Comparison of ENCODE assay signal across 28 mouse cellular contexts in genomic region chr3:6683679-6684078, GRCm38 (mm10).
DNase-seq lines count a peak whose midpoint lies in the region; ATAC-seq and TF ChIP-seq lines count a peak whose summit lies in the region.
"Had no signal": no experiment of that assay in that cellular context is flagged by ENCODE, and none has a peak within 500 bp of the region (broad histone marks: within the 10 kb centered on the region; RNA-seq: fewer than 3 reads in every experiment).

No protein-coding gene starts in this region.

- H3K27me3 ChIP-seq in hindbrain, embryonic 12.5 days: no peaks in the 10 kb centered on the region
- no peaks in the 10 kb centered on the region for H3K27me3 ChIP-seq in hindbrain, embryonic 11.5 days (ENCODE audit: control insufficient read depth, insufficient read depth, low read length)
- H3K27me3 ChIP-seq in neural tube, embryonic 13.5 days: no peaks in the 10 kb centered on the region
- no peaks in the 10 kb centered on the region for H3K27me3 ChIP-seq in midbrain, embryonic 15.5 days (replicated peaks)
- H3K27me3 ChIP-seq in cerebellum, adult 2 months (ENCODE audit: control insufficient read depth, insufficient read depth, low read length): no peaks in the 10 kb centered on the region
- H3K27me3 ChIP-seq: limb, embryonic 15.5 days; Patski had no signal

- no peaks in the 10 kb centered on the region for H3K4me1 ChIP-seq in hindbrain, embryonic 12.5 days
- H3K4me1 ChIP-seq in hindbrain, embryonic 11.5 days (replicated peaks; ENCODE audit: control insufficient read depth, insufficient read depth, low read length): no peaks in the 10 kb centered on the region
- no peaks in the 10 kb centered on the region for H3K4me1 ChIP-seq in neural tube, embryonic 13.5 days (replicated peaks)
- H3K4me1 ChIP-seq in midbrain, embryonic 15.5 days: no peaks in the 10 kb centered on the region
- no peaks in the 10 kb centered on the region for H3K4me1 ChIP-seq in cerebellum, adult 2 months (ENCODE audit: control insufficient read depth, insufficient read depth, low read length)
- H3K4me1 ChIP-seq: limb, embryonic 10.5 days; limb, embryonic 15.5 days had no signal

- 63% methylated on average over 2 of the region's 2 CpGs for WGBS in hindbrain, embryonic 12.5 days
- WGBS in hindbrain, embryonic 11.5 days: 73% methylated on average over 2 of the region's 2 CpGs
- 55% methylated on average over 2 of the region's 2 CpGs for WGBS in neural tube, embryonic 13.5 days
- 22% methylated on average over 2 of the region's 2 CpGs for WGBS in midbrain, embryonic 15.5 days
- WGBS in cerebellum, adult 2 months: 78% methylated on average over 2 of the region's 2 CpGs

- H3K27ac ChIP-seq in hindbrain, embryonic 12.5 days: 0 out of 2 replicates have a peak overlapping the region, but pooled peaks have one; percentile 26
- no peak overlapping the region for H3K27ac ChIP-seq in hindbrain, embryonic 11.5 days (ENCODE audit: low read depth, low read length)
- H3K27ac ChIP-seq in neural tube, embryonic 13.5 days (replicated peaks): no peak overlapping the region; the same call in 1 of the 2 replicates
- H3K27ac ChIP-seq in midbrain, embryonic 15.5 days: peak overlapping the region; percentile 20; the same call in 1 of the 2 replicates
- H3K27ac ChIP-seq in cerebellum, adult 2 months (ENCODE audit: insufficient read depth, low read length): no peak overlapping the region
- H3K27ac ChIP-seq: limb, embryonic 10.5 days; limb, embryonic 15.5 days; liver, embryonic 14.5 days had no signal

- peak; percentile 52; the same call in 1 of the 2 replicates for ATAC-seq in hindbrain, embryonic 12.5 days (ENCODE audit: low FRiP score)
- ATAC-seq in hindbrain, embryonic 11.5 days (ENCODE audit: low FRiP score): no peak
- 0 out of 2 replicates have a peak, but pooled peaks have one; percentile 23 for ATAC-seq in neural tube, embryonic 13.5 days (ENCODE audit: low read depth)
- ATAC-seq in midbrain, embryonic 15.5 days (replicated peaks): peak; percentile 82
- ATAC-seq: inflammation-experienced regulatory T-cells, adult 6 months; Patski had no signal

- DNase-seq in hindbrain, embryonic 11.5 days (ENCODE audit: low spot score): no peak
- no peak for DNase-seq in neural tube, embryonic 10.5 days (ENCODE audit: extremely low spot score, low spot score)
- DNase-seq in cerebellum, adult 2 months: no peak
- DNase-seq in cerebellum, adult 11 months: no peak
- DNase-seq: adrenal gland, postnatal 14 days; cerebellum, adult 18-20 months; cerebellum, postnatal 14 days; gastrocnemius, postnatal 25 days; heart, adult 11 months; heart, postnatal 36 days; kidney, adult 11 months; kidney, postnatal 14 days; layer of hippocampus, adult 9-11 months; lung, embryonic 14.5 days; lung, postnatal 14 days; right cerebral cortex, adult 18-20 months; thymus, adult 2 months; thymus, postnatal 36 days had no signal

- no peak for TF ChIP-seq CTCF in cerebellum, adult 2 months (IDR thresholded peaks at IDR 0.05; ENCODE audit: borderline replicate concordance, insufficient read depth, low read depth, low read length)

- no peak for TF ChIP-seq POLR2A in cerebellum, adult 2 months (IDR thresholded peaks at IDR 0.05; ENCODE audit: borderline replicate concordance, insufficient read depth, low read length)

- H3K9me3 ChIP-seq in hindbrain, embryonic 12.5 days (replicated peaks): no peaks in the 10 kb centered on the region
- no peaks in the 10 kb centered on the region for H3K9me3 ChIP-seq in hindbrain, embryonic 11.5 days (ENCODE audit: control insufficient read depth, low read length)
- H3K9me3 ChIP-seq in neural tube, embryonic 13.5 days: no peaks in the 10 kb centered on the region
- no peaks in the 10 kb centered on the region for H3K9me3 ChIP-seq in midbrain, embryonic 15.5 days
- H3K9me3 ChIP-seq: limb, embryonic 10.5 days; limb, embryonic 15.5 days had no signal

- H3K4me3 ChIP-seq in hindbrain, embryonic 12.5 days: no peak overlapping the region
- H3K4me3 ChIP-seq in hindbrain, embryonic 11.5 days (ENCODE audit: low read depth, low read length): no peak overlapping the region
- no peak overlapping the region for H3K4me3 ChIP-seq in neural tube, embryonic 13.5 days
- H3K4me3 ChIP-seq in midbrain, embryonic 15.5 days: no peak overlapping the region
- no peak overlapping the region for H3K4me3 ChIP-seq in cerebellum, adult 2 months (replicated peaks; ENCODE audit: insufficient read depth, low read depth, low read length)
- H3K4me3 ChIP-seq: erythroblast, embryonic 14.5 days; limb, embryonic 10.5 days; limb, embryonic 15.5 days had no signal

- H3K9ac ChIP-seq in hindbrain, embryonic 12.5 days: no peak overlapping the region
- H3K9ac ChIP-seq in hindbrain, embryonic 11.5 days (ENCODE audit: low read depth, low read length): no peak overlapping the region
- H3K9ac ChIP-seq in neural tube, embryonic 13.5 days: no peak overlapping the region
- H3K9ac ChIP-seq in midbrain, embryonic 15.5 days: no peak overlapping the region
- H3K9ac ChIP-seq: limb, embryonic 15.5 days; liver, embryonic 14.5 days; lung, embryonic 14.5 days had no signal

- no peak overlapping the region for H3K4me2 ChIP-seq in hindbrain, embryonic 12.5 days (replicated peaks)
- no peak overlapping the region for H3K4me2 ChIP-seq in hindbrain, embryonic 11.5 days (replicated peaks; ENCODE audit: low read depth, low read length)
- H3K4me2 ChIP-seq in neural tube, embryonic 13.5 days: no peak overlapping the region
- H3K4me2 ChIP-seq in midbrain, embryonic 15.5 days: no peak overlapping the region
- H3K4me2 ChIP-seq: heart, embryonic 11.5 days; limb, embryonic 15.5 days; lung, embryonic 14.5 days had no signal

- H3K36me3 ChIP-seq in hindbrain, embryonic 12.5 days: no peaks in the 10 kb centered on the region
- H3K36me3 ChIP-seq in hindbrain, embryonic 11.5 days (ENCODE audit: control insufficient read depth, insufficient read depth, low read length): no peaks in the 10 kb centered on the region
- no peaks in the 10 kb centered on the region for H3K36me3 ChIP-seq in neural tube, embryonic 13.5 days
- H3K36me3 ChIP-seq in midbrain, embryonic 15.5 days (replicated peaks): no peaks in the 10 kb centered on the region
- H3K36me3 ChIP-seq: limb, embryonic 10.5 days; limb, embryonic 15.5 days had no signal

Comparison
In these comparisons a context has a peak if more than half of its experiments do, and no peak if none do; other contexts are left out.
1. H3K27ac ChIP-seq: peak in hindbrain, embryonic 12.5 days (single experiment) and midbrain, embryonic 15.5 days (single experiment); none in hindbrain, embryonic 11.5 days (single experiment), neural tube, embryonic 13.5 days (single experiment) and cerebellum, adult 2 months (single experiment).